Mouse (Mus musculus) myocyte (in vitro differentiated cells): ENCODE results near the gene Luzp1.
A peak's percentile ranks its signal among the peaks of the same experiment; 100 is the strongest.

Experiments used
- CEBPB ChIP-seq: IDR thresholded peaks from 2 replicates; pipeline ENCODE4 v1.6.1; 2011; ENCODE audit warnings: mild to moderate bottlenecking, moderate library complexity; ENCODE audit not compliant: poor library complexity, insufficient read depth, severe bottlenecking
- E2F4 ChIP-seq: IDR thresholded peaks from one replicate; pipeline ENCODE4 v1.6.1; 2011; ENCODE audit warnings: mild to moderate bottlenecking, control low read depth, moderate library complexity; ENCODE audit not compliant: insufficient read depth
- MAX ChIP-seq: IDR thresholded peaks from one replicate; pipeline ENCODE4 v1.6.1; 2011; ENCODE audit warnings: low read depth, mild to moderate bottlenecking, control low read depth
- MYOD1 ChIP-seq, 3 experiments: IDR thresholded peaks; one replicate each; pipeline ENCODE4 v1.6.1; 2011; ENCODE audit warnings: control low read depth in 2 of 3, low read depth in 2 of 3, mild to moderate bottlenecking in 2 of 3, moderate library complexity in 1 of 3; ENCODE audit not compliant: insufficient read length in 2 of 3, control insufficient read depth in 1 of 3
- MYOG ChIP-seq, 3 experiments: IDR thresholded peaks; one replicate each; pipeline ENCODE4 v1.6.1; 2011; ENCODE audit warnings: control low read depth in 2 of 3, low read depth in 2 of 3, mild to moderate bottlenecking in 2 of 3; ENCODE audit not compliant: insufficient read length in 2 of 3, control insufficient read depth in 1 of 3, insufficient read depth in 1 of 3
- POLR2A ChIP-seq: IDR thresholded peaks from one replicate; pipeline ENCODE4 v1.6.1; 2011; ENCODE audit warnings: low read depth, mild to moderate bottlenecking, control low read depth, moderate library complexity; ENCODE audit not compliant: insufficient read length
- POLR2AphosphoS2 ChIP-seq: IDR thresholded peaks from one replicate; pipeline ENCODE4 v1.6.1; 2011; ENCODE audit warnings: low read depth, control low read depth; ENCODE audit not compliant: insufficient read length
- TCF12 ChIP-seq: IDR thresholded peaks from one replicate; pipeline ENCODE4 v1.6.1; 2011; ENCODE audit warnings: mild to moderate bottlenecking, control low read depth; ENCODE audit not compliant: poor library complexity, insufficient read depth, severe bottlenecking
- USF1 ChIP-seq: IDR thresholded peaks from one replicate; pipeline ENCODE4 v1.6.1; 2011; ENCODE audit warnings: low read depth, mild to moderate bottlenecking, control low read depth, moderate library complexity

GRCm38 (mm10) chr4:136495993-136496392, 26.4 kb downstream of the Luzp1 start:
- TF ChIP-seq USF1 (peak; percentile 8), E2F4 (no peak), POLR2A (no peak), TCF12 (no peak), MYOG (IDR thresholded peaks at IDR 0.05; ENCODE audit: control insufficient read depth in 1 of 3, insufficient read depth in 1 of 3, insufficient read length in 2 of 3, low read depth in 2 of 3) (no peak), POLR2AphosphoS2 (no peak), MYOD1 (IDR thresholded peaks at IDR 0.05; ENCODE audit: control insufficient read depth in 1 of 3, insufficient read length in 2 of 3, low read depth in 2 of 3) (no peak), MAX (no peak), CEBPB (0 out of 2 replicates have a peak, but pooled peaks have one; percentile 1)
